Mouse (Mus musculus): ENCODE data around the gene Nap1l2. TPM values are rescaled to one million over a fixed set of nuclear protein-coding genes. Genes with fewer than 3 reads are reported as not detected.

Nap1l2 gene
- polyA plus RNA-seq, 1 experiment from 2014 or later: not detected

GRCm38 (mm10) chrX:103156134-103156533 is 30.3 kb downstream of the Nap1l2 start:
- ATAC-seq (no peak), DNase-seq (no peak)
- Histone ChIP-seq H3K27me3 (ENCODE audit: insufficient read depth, low read length) (0 out of 2 replicates have a peak, but pooled peaks cover 3% of the 10 kb centered on the region), H3K4me1 (ENCODE audit: insufficient read depth) (no peaks in the 10 kb centered on the region), H3K9me3 (ENCODE audit: low read length) (no peaks in the 10 kb centered on the region), H3K27ac (ENCODE audit: low read depth) (no peak overlapping the region), H3K9ac (replicated peaks) (no peak overlapping the region), H3K4me3 (ENCODE audit: low read depth, low read length) (no peak overlapping the region), H3K36me3 (replicated peaks; ENCODE audit: insufficient read depth, low read length) (no peaks in the 10 kb centered on the region), H3K4me2 (ENCODE audit: low read depth, low read length) (no peak overlapping the region)
- 25% methylated on average over 1 of the region's 1 CpGs for WGBS (ENCODE audit: insufficient replicate concordance)
- TF ChIP-seq EP300 (IDR thresholded peaks at IDR 0.05; ENCODE audit: low read depth) (no peak), CTCF (IDR thresholded peaks at IDR 0.05; ENCODE audit: low read depth) (no peak)

DNA sequence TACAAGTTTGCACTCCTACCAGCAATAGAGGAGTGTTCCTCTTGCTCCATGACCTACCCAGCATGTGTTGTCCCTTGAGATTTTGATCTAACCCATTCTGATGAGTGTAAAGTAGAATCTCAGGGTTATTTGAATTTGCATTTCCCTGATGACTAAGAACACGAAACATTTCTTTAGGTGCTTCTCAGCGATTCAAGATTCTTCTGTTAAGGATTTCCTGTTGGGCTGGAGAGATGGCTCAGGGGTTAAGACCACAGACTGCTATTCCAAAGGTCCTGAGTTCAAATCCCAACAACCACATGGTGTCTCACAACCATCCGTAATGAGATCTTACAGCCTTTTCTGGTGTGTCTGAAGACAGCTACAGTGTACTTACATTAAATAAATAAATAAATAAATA is 47.9 kb downstream of the Nap1l2 start:
- no peaks in the 10 kb centered on the region for H3K4me1 ChIP-seq (ENCODE audit: insufficient read depth)
- TF ChIP-seq EP300 (IDR thresholded peaks at IDR 0.05; ENCODE audit: low read depth) (no peak), CTCF (IDR thresholded peaks at IDR 0.05; ENCODE audit: low read depth) (no peak)
- H3K4me3 ChIP-seq (ENCODE audit: low read depth, low read length): no peak overlapping the region
- H3K9ac ChIP-seq (replicated peaks): no peak overlapping the region
- ATAC-seq (no peak), DNase-seq (no peak)
- no peak overlapping the region for H3K4me2 ChIP-seq (ENCODE audit: low read depth, low read length)
- H3K27me3 ChIP-seq (ENCODE audit: insufficient read depth, low read length): peaks cover 3% of the 10 kb centered on the region; the same call in 1 of the 2 replicates
- H3K9me3 ChIP-seq (ENCODE audit: low read length): no peaks in the 10 kb centered on the region
- 70% methylated on average over 3 of the region's 3 CpGs for WGBS (ENCODE audit: insufficient replicate concordance)
- H3K27ac ChIP-seq (ENCODE audit: low read depth): no peak overlapping the region
- H3K36me3 ChIP-seq (replicated peaks; ENCODE audit: insufficient read depth, low read length): no peaks in the 10 kb centered on the region

Other genes starting within 250 kb of the Nap1l2 start
- gene Cdx4, start 134.8 kb upstream of the Nap1l2 start, polyA plus RNA-seq (2015; fragmentation: Nextera tagmentation; extraction: Ambion mirVana): not detected in 2 replicates
- gene Chic1, start 169.8 kb upstream of the Nap1l2 start, polyA plus RNA-seq (2015; fragmentation: Nextera tagmentation; extraction: Ambion mirVana): 0.08 and 0.20 TPM in 2 replicates
- gene Tsx, start 227.8 kb upstream of the Nap1l2 start, polyA plus RNA-seq (2015; fragmentation: Nextera tagmentation; extraction: Ambion mirVana): not detected in 2 replicates
- not detected in 2 replicates for gene Gm26992, start 235.4 kb upstream of the Nap1l2 start, polyA plus RNA-seq (2015; fragmentation: Nextera tagmentation; extraction: Ambion mirVana)

All from liver, postnatal 0 days (tissue).